Mouse (Mus musculus) myocyte (in vitro differentiated cells): Measurements from ENCODE around the gene Pwwp2a.

Source experiments
- CEBPB ChIP-seq: IDR thresholded peaks from 2 replicates; pipeline ENCODE4 v1.6.1; 2011; ENCODE audit warnings: mild to moderate bottlenecking, moderate library complexity; ENCODE audit not compliant: poor library complexity, insufficient read depth, severe bottlenecking
- E2F4 ChIP-seq: IDR thresholded peaks from one replicate; pipeline ENCODE4 v1.6.1; 2011; ENCODE audit warnings: mild to moderate bottlenecking, control low read depth, moderate library complexity; ENCODE audit not compliant: insufficient read depth
- MAX ChIP-seq: IDR thresholded peaks from one replicate; pipeline ENCODE4 v1.6.1; 2011; ENCODE audit warnings: low read depth, mild to moderate bottlenecking, control low read depth
- POLR2A ChIP-seq: IDR thresholded peaks from one replicate; pipeline ENCODE4 v1.6.1; 2011; ENCODE audit warnings: low read depth, mild to moderate bottlenecking, control low read depth, moderate library complexity; ENCODE audit not compliant: insufficient read length
- POLR2AphosphoS2 ChIP-seq: IDR thresholded peaks from one replicate; pipeline ENCODE4 v1.6.1; 2011; ENCODE audit warnings: low read depth, control low read depth; ENCODE audit not compliant: insufficient read length
- REST ChIP-seq: IDR thresholded peaks from one replicate; pipeline ENCODE4 v1.6.1; 2011; ENCODE audit warnings: mild to moderate bottlenecking, control low read depth, moderate library complexity; ENCODE audit not compliant: insufficient read depth, insufficient read length
- SRF ChIP-seq: IDR thresholded peaks from one replicate; pipeline ENCODE4 v1.6.1; 2011; ENCODE audit warnings: low read depth; ENCODE audit not compliant: control insufficient read depth, insufficient read length
- TCF12 ChIP-seq: IDR thresholded peaks from one replicate; pipeline ENCODE4 v1.6.1; 2011; ENCODE audit warnings: mild to moderate bottlenecking, control low read depth; ENCODE audit not compliant: poor library complexity, insufficient read depth, severe bottlenecking
- USF1 ChIP-seq: IDR thresholded peaks from one replicate; pipeline ENCODE4 v1.6.1; 2011; ENCODE audit warnings: low read depth, mild to moderate bottlenecking, control low read depth, moderate library complexity

DNA sequence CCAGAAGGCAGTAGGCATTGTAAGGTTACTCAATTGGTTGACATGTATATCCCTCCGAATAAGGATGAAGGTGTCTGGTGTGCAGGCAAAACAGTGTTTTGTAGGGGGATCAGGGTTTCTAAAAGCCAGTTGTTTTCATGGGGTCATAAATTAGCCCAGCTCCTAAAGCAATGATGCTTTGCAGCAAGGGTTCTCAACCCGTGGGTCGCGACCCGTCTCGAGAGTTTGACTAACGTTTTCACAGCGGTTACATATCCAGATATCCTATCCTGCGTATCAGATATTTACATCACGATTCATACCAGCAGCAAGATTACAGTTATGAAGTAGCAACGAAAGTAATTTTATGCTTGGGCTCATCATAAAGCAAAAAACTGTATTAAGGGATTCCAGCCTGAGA lies 86.0 kb downstream of the Pwwp2a start:
- no peak for TF ChIP-seq POLR2A
- TF ChIP-seq POLR2AphosphoS2 = no peak
- no peak for TF ChIP-seq REST
- no peak for TF ChIP-seq USF1
- no peak for TF ChIP-seq TCF12
- TF ChIP-seq SRF = no peak
- TF ChIP-seq MAX = no peak
- TF ChIP-seq E2F4 = no peak
- TF ChIP-seq CEBPB = no peak
